25 mouse cellular contexts compared by ENCODE assay signal in genomic region chr6:99731926-99732325, GRCm38 (mm10). TPM values are rescaled to one million over a fixed set of nuclear protein-coding genes. Genes with fewer than 3 reads are reported as not detected.
DNase-seq lines count a peak whose midpoint lies in the region; ATAC-seq and TF ChIP-seq lines count a peak whose summit lies in the region.
"Had no signal": no experiment of that assay in that cellular context is flagged by ENCODE, and none has a peak within 500 bp of the region (broad histone marks: within the 10 kb centered on the region; RNA-seq: fewer than 3 reads in every experiment).

No protein-coding gene starts in this region.

- peaks cover 7% of the 10 kb centered on the region; the same call in 1 of the 2 replicates for H3K27me3 ChIP-seq in forebrain, postnatal 0 days (ENCODE audit: insufficient read depth, low read length)
- H3K27me3 ChIP-seq in forebrain, embryonic 16.5 days (replicated peaks; ENCODE audit: control insufficient read depth, insufficient read depth, low read length), result no peaks in the 10 kb centered on the region
- no peaks in the 10 kb centered on the region for H3K27me3 ChIP-seq in CH12.LX (replicated peaks)
- H3K27me3 ChIP-seq: Patski had no signal

- in situ Hi-C loops in CH12.LX (cut with MboI; ENCODE audit: low pct_ligation_motif_present, low pct_unique_long_range_greater_than_20kb, low sequenced_read_pairs), result no loop called here

- TF ChIP-seq EP300 in CH12.LX (IDR thresholded peaks at IDR 0.05; ENCODE audit: low read length), result no peak

- no peak overlapping the region for H3K27ac ChIP-seq in forebrain, postnatal 0 days (ENCODE audit: low read depth, low read length)
- no peak overlapping the region for H3K27ac ChIP-seq in forebrain, embryonic 16.5 days (ENCODE audit: low read length)
- H3K27ac ChIP-seq in CH12.LX (ENCODE audit: insufficient read depth, low read depth), result peak overlapping the region; percentile 51; the same call in 1 of the 2 replicates

- DNase-seq in forebrain, postnatal 0 days, result no peak
- peak; percentile 17 for DNase-seq in heart, adult 11 months
- DNase-seq in heart, adult 9 months (ENCODE audit: low spot score in 2 of 2), result no peak
- peak; percentile 50 for DNase-seq in CH12.LX (ENCODE audit: extremely low read depth)
- no peak for DNase-seq in cerebellum, postnatal 25 days
- DNase-seq: adrenal gland, adult 2 months; adrenal gland, adult 8-10 months; adrenal gland, postnatal 10 days; adrenal gland, postnatal 14 days; adrenal gland, postnatal 25 days; adrenal gland, postnatal 36 days; B cell, adult 2 months; cerebellum, adult 11 months; cerebellum, adult 11-12 months; cerebellum, adult 18-20 months; cerebellum, adult 2 months had no signal

- dilution Hi-C loops in CH12.LX (cut with MboI; ENCODE audit: extremely low pct_ligation_motif_present, extremely low pct_unique_long_range_greater_than_20kb, low sequenced_read_pairs), result no loop called here

- TF ChIP-seq RAD21 in CH12.LX (IDR thresholded peaks at IDR 0.05; ENCODE audit: low read depth, low read length), result no peak

- no peaks in the 10 kb centered on the region for H3K79me2 ChIP-seq in CH12.LX (replicated peaks; ENCODE audit: control insufficient read depth, extremely low read depth, insufficient read depth, poor library complexity, severe bottlenecking)

- 67% methylated on average over 4 of the region's 4 CpGs for WGBS in forebrain, postnatal 0 days
- WGBS in forebrain, embryonic 16.5 days, result 68% methylated on average over 4 of the region's 4 CpGs

- H3K36me3 ChIP-seq in forebrain, postnatal 0 days (ENCODE audit: insufficient read depth), result no peaks in the 10 kb centered on the region
- no peaks in the 10 kb centered on the region for H3K36me3 ChIP-seq in forebrain, embryonic 16.5 days (ENCODE audit: control insufficient read depth, insufficient read depth)
- no peaks in the 10 kb centered on the region for H3K36me3 ChIP-seq in CH12.LX (replicated peaks in 1 of 2; ENCODE audit: control insufficient read depth in 1 of 2, insufficient read depth in 1 of 2, low read length in 1 of 2)
- H3K36me3 ChIP-seq: G1E had no signal

- no peak overlapping the region for H3K9ac ChIP-seq in forebrain, postnatal 0 days
- no peak overlapping the region for H3K9ac ChIP-seq in forebrain, embryonic 16.5 days (replicated peaks; ENCODE audit: low read depth, low read length)
- no peak overlapping the region for H3K9ac ChIP-seq in CH12.LX (ENCODE audit: insufficient read depth, low read depth)

- no peak overlapping the region for H3K4me3 ChIP-seq in forebrain, postnatal 0 days (ENCODE audit: low read depth, low read length)
- no peak overlapping the region for H3K4me3 ChIP-seq in forebrain, embryonic 16.5 days (replicated peaks; ENCODE audit: low read length)
- H3K4me3 ChIP-seq in CH12.LX (replicated peaks in 1 of 3; ENCODE audit: low read depth in 2 of 3, low read length in 2 of 3, poor library complexity in 1 of 3), result no peak overlapping the region

- no peak overlapping the region for H3K4me2 ChIP-seq in forebrain, postnatal 0 days (ENCODE audit: low read depth)
- no peak overlapping the region for H3K4me2 ChIP-seq in forebrain, embryonic 16.5 days (ENCODE audit: low read length)
- H3K4me2 ChIP-seq in CH12.LX (ENCODE audit: insufficient read depth, low read depth, poor library complexity, severe bottlenecking), result peak overlapping the region; percentile 25

- TF ChIP-seq POLR2A in CH12.LX (IDR thresholded peaks at IDR 0.05; ENCODE audit: low read depth, low read length), result no peak

- ATAC-seq in forebrain, postnatal 0 days, result peak; percentile 20; the same call in 1 of the 2 replicates
- no peak for ATAC-seq in forebrain, embryonic 16.5 days
- ATAC-seq: activated CD4-positive, CD25-positive, alpha-beta regulatory T cell, adult 4 months; CD4-positive, CD25-positive, alpha-beta regulatory T cell, adult 4 months; Patski had no signal

- TF ChIP-seq CTCF in forebrain, postnatal 0 days (IDR thresholded peaks at IDR 0.05; ENCODE audit: low read depth), result no peak
- TF ChIP-seq CTCF in CH12.LX (conservative IDR thresholded peaks at IDR 0.05 in 1 of 2, IDR thresholded peaks at IDR 0.05 in 1 of 2; ENCODE audit: low read depth in 2 of 2, low read length in 2 of 2), result no peak

- H3K4me1 ChIP-seq in forebrain, postnatal 0 days (ENCODE audit: insufficient read depth), result no peaks in the 10 kb centered on the region
- H3K4me1 ChIP-seq in forebrain, embryonic 16.5 days (replicated peaks; ENCODE audit: control insufficient read depth, insufficient read depth, low read length), result peaks cover 3% of the 10 kb centered on the region; the same call in 1 of the 2 replicates
- peaks cover 10 to 57% of the 10 kb centered on the region in 2 experiments for H3K4me1 ChIP-seq in CH12.LX (ENCODE audit: control insufficient read depth in 1 of 2, insufficient read depth in 2 of 2)

- H3K9me3 ChIP-seq in forebrain, postnatal 0 days (ENCODE audit: low read length), result no peaks in the 10 kb centered on the region
- no peaks in the 10 kb centered on the region for H3K9me3 ChIP-seq in forebrain, embryonic 16.5 days (ENCODE audit: control insufficient read depth, low read length)
- H3K9me3 ChIP-seq in CH12.LX (replicated peaks; ENCODE audit: low read length), result no peaks in the 10 kb centered on the region

TF ChIP-seq in CH12.LX, 34 proteins besides CTCF, POLR2A, EP300 and RAD21:
- no peak for TF ChIP-seq CHD1 (IDR thresholded peaks at IDR 0.05; ENCODE audit: low read depth, low read length)
- no peak for TF ChIP-seq TCF12 (IDR thresholded peaks at IDR 0.05; ENCODE audit: low read depth, low read length)
- peak; percentile 57; the same call in 1 of the 2 replicates for TF ChIP-seq MAX (IDR thresholded peaks at IDR 0.05; ENCODE audit: low read length)
- TF ChIP-seq CHD2 (IDR thresholded peaks at IDR 0.05; ENCODE audit: low read length), result no peak
- 0 out of 2 replicates have a peak, but pooled peaks have one; percentile 12 for TF ChIP-seq ETS1 (conservative IDR thresholded peaks at IDR 0.05; ENCODE audit: low read depth, low read length)
- no peak for TF ChIP-seq USF2 (conservative IDR thresholded peaks at IDR 0.05; ENCODE audit: low read depth, low read length)
- TF ChIP-seq MYC (IDR thresholded peaks at IDR 0.05; ENCODE audit: low read depth, low read length), result 0 out of 2 replicates have a peak, but pooled peaks have one; percentile 14
- no peak for TF ChIP-seq NRF1 (IDR thresholded peaks at IDR 0.05; ENCODE audit: low read depth, low read length)
TF ChIP-seq in CH12.LX: peak in this region for 3.

RNA-seq across cellular contexts. Expression of gene Prok2, which starts 5.7 kb away (rescaled TPM):
- 1.00 and 1.5 TPM in 2 replicates for total RNA-seq in forebrain, postnatal 0 days (2014; rRNA removed)
- polyA plus RNA-seq in forebrain, postnatal 0 days (2015; fragmentation: Nextera tagmentation; extraction: Ambion mirVana), result 3.8 and 4.9 TPM in 2 replicates
- 2.3 and 3.7 TPM in 2 replicates for polyA plus RNA-seq in forebrain, embryonic 16.5 days (2015; fragmentation: Nextera tagmentation; extraction: Ambion mirVana)
- total RNA-seq in CH12.LX (2012; rRNA removed), result not detected in 2 replicates
- total RNA-seq in CH12.LX (2014; rRNA removed), result not detected in 2 replicates
- polyA plus RNA-seq in CH12.LX (2012; ENCODE audit: insufficient read length, low read depth), result 0.21 TPM in 1 of 2 replicates, not detected in the other
- total RNA-seq: adrenal gland, adult 18-20 months; adrenal gland, adult 2 months; adrenal gland, adult 8-10 months; adrenal gland, postnatal 10 days; adrenal gland, postnatal 14 days; adrenal gland, postnatal 25 days; adrenal gland, postnatal 36 days; ES-E14; MEL had no signal
- polyA plus RNA-seq: activated CD4-positive, CD25-positive, alpha-beta regulatory T cell, adult 4 months; adrenal gland, adult 2 months; C2C12; CD4-positive, CD25-positive, alpha-beta regulatory T cell, adult 4 months; cerebellum, adult 2 months; G1E; Patski had no signal

RNA-seq across cellular contexts. Expression of gene Gpr27, which starts 39.4 kb away (rescaled TPM):
- total RNA-seq in forebrain, postnatal 0 days (2014; rRNA removed), result 123 and 127 TPM in 2 replicates
- 30.7 and 38.5 TPM in 2 replicates for polyA plus RNA-seq in forebrain, postnatal 0 days (2015; fragmentation: Nextera tagmentation; extraction: Ambion mirVana)
- 17.3 and 17.6 TPM in 2 replicates for polyA plus RNA-seq in forebrain, embryonic 16.5 days (2015; fragmentation: Nextera tagmentation; extraction: Ambion mirVana)
- total RNA-seq in CH12.LX (2012; rRNA removed), result not detected in 2 replicates
- not detected in 2 replicates for total RNA-seq in CH12.LX (2014; rRNA removed)
- polyA plus RNA-seq in CH12.LX (2012; ENCODE audit: insufficient read length, low read depth), result not detected in 2 replicates
- total RNA-seq: MEL had no signal
- polyA plus RNA-seq: activated CD4-positive, CD25-positive, alpha-beta regulatory T cell, adult 4 months; C2C12; CD4-positive, CD25-positive, alpha-beta regulatory T cell, adult 4 months; G1E had no signal

Comparison
In these comparisons a context has a peak if more than half of its experiments do, and no peak if none do; other contexts are left out.
1. DNase-seq: peak in heart, adult 11 months (single experiment) and CH12.LX (single experiment); none in forebrain, postnatal 0 days (single experiment), heart, adult 9 months (0 of 2) and cerebellum, postnatal 25 days (0 of 2).
2. RNA of gene Gpr27, which starts 39.4 kb away (polyA plus RNA-seq): 30.7 to 38.5 TPM in forebrain, postnatal 0 days and 17.3 to 17.6 TPM in forebrain, embryonic 16.5 days; not detected in CH12.LX; every median in the first group is over 10 times any median in the second.